Mouse (Mus musculus) adrenal gland, postnatal 4 days (tissue): ENCODE measurements around the gene Sugct. TPM values are rescaled to one million over a fixed set of nuclear protein-coding genes. Genes with fewer than 3 reads are reported as not detected.
"Not testable (repeated sequence)": the region's sequence is repeated elsewhere in the genome, so short reads cannot be mapped to it uniquely, and the experiment has no call there.

Experiments
- DNase-seq, 2 experiments: peaks; one replicate each; pipeline ENCODE4 v3.0.0; 2021 to 2022; ENCODE audit warnings: low spot score in 2 of 2, mixed read lengths in 2 of 2
- total RNA-seq, 2 experiments: library from RNA; stranded (reverse); gene quantifications; 2 replicates each; pipeline ENCODE4 v1.2.3; 2021

Sugct gene
- total RNA-seq, 2 experiments from 2014 or later: 9.5 to 11.7 TPM

DNA sequence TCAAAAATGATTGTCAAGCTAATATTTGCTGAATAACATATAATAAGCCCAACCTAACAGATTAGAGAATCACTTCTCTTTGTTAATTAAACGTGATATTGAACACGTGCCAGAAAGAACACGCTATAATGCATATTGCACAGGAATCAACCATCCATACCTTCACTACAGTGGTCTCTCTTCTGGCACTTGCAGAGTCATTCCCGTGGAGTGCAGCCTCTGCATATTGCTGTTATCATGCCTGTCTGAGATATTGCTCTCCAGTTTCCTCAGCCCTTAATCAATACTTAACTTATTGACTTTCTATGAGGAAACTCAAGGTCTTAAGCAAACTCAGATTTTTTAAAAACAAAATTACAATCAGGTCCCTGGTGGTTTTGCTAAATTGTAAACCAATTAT lies 761.8 kb downstream of the Sugct start:
- DNase-seq: no peak

DNA sequence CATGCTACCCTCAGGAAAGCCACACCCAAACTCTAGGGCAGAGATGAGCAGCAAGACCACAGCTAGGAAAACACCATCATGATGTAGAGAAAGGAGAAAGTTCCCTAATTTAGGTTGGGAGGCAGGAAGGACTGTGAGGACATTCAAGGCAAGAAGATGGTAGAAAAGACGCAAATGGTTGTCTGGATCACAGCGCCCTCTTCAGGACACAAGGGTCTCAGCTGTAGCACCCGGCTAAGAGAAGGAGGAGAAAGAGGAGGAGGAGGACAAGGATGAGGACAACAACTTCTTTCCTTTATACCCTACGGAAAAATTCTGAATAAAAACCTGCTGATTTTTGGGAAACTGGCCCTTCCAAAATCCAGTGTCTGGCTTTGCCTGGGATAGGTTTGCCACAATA lies 774.0 kb downstream of the Sugct start:
- DNase-seq: no peak

DNA sequence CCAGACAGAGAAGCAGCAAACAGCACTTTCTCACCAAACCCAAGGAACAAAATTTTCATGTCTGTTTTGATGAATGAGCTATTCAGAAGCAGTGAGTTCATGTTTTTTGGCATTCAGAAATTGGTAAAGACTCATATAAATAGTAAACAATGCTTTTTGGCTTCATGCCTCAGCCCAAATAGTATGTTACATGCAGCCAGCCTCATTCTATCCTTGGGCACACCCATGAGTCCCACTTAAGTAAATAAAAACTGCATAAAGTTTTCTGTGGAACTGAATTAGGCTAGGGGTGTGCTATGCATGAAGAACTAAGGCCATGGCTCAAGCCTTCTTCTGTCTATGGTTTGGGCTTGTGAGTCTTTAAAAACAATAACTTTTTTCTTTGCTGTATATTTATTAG lies 779.7 kb downstream of the Sugct start:
- DNase-seq: no peak

DNA sequence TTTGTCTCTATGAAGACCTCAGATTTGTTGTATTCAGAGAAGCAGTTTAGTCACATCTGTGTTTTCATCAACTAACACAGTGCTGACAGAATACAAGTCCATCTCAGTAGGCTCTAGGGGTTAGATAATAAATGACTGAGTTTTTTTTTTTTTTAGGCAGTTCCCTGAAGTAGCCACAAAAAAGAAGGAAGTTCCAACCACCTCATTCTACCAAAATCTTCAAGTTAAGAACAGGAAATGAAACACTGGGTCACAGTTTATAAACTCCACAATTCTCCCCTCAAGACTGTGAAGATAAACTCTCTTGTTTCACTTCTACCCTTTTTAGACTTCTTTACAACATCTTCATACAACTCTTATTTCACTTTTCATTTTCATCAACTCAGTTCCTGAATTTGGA lies 783.1 kb downstream of the Sugct start:
- no peak for DNase-seq

DNA sequence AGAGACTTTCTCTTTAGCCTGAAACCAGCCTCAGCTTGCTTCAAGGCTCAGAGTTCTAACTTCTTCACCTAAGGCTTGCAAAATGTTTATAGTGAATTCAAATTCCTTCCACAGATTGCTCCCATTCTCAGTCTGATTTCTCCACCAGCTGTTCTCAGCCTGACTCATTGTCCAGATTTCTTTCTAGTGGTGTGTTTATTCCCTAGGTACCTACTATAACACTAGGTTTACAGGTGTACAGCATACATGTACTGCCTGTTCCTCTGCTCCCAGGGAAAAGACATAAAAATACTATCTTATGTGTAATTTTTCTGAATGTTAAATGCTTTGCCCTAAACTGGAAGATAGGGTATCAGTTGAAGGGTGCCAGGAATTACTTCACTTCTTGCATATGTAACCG lies 788.4 kb downstream of the Sugct start:
- DNase-seq: no peak

DNA sequence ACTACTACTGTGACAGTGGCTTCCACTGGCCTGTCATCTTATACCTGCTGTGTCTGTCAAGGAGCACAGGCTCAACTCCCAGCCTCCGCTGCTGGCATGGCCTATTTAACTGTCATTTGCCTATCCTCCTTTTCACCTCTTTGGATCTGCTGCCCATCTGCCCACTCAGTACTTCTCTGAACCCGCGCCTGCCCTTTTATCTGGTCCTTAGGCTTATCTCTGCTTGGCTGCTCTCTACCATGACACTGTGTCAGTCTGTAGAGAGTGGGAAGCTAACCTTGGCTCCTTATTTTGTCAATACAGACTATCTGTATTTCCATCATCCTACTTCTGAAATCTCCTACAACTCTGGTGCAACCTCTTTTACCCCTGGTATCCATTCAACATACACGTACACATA lies 793.9 kb downstream of the Sugct start:
- DNase-seq: no peak

DNA sequence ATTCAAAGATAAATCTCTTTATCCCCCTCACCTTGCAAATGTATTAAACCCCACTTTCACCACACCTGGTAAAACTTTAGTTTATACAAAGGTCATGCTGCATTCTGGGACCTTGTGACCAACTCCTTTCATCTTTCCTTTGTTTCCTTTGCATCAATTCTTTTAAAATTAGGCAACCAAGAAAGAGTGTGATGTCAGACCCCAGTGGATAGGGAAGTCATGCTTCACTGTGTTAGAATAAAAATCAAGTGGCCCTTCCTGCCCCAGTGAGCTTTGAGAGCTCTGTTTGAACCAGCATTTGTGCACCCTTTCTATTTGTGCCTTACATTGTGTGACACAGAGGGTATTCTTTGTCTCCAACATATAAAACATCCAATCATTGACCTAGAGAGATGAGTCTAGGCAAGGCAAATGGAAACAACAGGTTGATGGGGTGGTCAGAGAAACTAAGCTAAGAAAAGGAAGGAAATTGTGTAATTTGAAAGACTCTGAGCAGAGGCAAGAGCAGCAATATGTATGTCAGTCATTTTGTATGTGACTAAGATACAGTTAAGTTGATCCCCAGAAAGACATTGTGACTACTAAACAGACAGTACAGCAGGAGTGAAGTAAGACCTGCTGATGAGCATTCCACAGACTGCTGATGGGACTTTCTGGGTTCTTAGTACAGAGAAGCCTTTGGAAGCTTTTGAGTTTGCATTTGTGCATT lies 797.1 kb downstream of the Sugct start:
- no peak for DNase-seq

DNA sequence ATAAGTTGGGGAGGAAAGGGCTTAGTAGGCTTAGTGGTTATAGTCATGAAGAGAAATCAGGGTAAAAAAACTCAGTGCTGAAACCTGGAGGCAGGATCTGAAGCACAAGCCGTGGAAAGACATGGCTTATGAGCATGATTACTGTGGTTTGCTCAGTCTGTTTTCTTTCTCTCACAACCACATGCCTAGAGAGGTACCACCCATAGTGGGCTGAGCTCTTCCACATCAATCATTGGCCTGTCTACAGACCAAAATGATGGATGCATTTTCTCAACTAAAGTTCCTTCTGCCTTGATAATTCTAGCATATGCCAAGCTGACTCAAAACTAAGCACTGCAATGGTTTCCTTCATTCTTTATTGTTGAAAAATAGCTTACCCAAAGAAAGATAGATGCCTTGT lies 817.3 kb downstream of the Sugct start:
- DNase-seq: no peak

DNA sequence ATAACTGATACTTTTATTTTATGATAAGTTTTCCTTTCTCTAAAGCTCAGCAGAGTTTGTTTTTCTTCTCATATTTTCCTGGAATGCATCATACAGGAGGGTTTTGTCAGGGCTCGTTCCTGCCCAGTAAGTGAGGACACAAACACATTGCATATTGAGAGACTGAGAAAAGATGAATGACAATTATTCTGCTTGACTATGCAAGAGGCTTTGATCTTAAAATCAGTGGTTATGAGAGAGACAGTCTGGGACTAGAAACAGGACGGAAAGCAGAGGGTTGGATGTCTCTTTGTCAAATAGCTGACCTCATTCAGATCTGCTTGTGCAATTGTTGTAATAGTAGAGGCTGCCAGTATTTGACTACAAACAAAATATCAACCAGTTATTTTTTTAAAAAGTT lies 835.4 kb downstream of the Sugct start:
- no peak for DNase-seq

DNA sequence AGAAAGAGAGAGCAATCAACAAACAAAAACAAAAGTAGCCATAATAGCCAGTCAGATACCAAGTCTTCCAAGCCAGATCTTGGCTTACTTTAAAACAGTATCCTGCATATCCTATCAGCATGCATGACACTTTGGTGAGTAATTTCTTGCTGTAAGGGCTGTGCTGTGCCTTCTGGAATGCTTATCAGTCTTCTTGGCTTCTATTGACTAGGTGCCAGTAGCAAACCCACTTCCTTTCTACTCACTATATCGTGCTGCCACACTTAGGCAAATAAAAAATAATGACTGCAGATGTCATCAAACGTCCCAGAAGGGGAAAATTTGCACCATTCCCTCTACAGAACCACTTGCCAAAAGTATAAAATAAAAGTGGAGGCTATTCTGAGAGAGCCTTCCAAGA lies 848.1 kb downstream of the Sugct start:
- DNase-seq: no peak

DNA sequence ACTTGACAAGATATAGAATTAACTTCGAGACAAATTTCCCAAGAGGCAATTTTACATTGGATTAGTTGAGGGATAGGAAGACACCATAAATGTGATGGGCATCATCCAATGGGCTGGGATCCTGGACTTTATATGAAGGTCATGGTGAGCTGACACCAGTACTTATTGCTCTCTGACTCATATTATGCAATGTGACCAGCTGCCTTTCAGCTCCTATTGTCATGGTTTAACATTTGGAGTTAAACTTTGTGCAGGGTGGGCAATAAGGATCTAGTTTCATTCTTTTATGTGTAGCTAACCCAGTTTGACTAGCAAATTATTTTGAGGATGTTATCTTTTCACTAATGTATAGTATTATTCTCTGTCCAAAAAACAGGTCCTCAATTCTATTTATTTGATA lies 854.4 kb downstream of the Sugct start:
- DNase-seq: no peak

DNA sequence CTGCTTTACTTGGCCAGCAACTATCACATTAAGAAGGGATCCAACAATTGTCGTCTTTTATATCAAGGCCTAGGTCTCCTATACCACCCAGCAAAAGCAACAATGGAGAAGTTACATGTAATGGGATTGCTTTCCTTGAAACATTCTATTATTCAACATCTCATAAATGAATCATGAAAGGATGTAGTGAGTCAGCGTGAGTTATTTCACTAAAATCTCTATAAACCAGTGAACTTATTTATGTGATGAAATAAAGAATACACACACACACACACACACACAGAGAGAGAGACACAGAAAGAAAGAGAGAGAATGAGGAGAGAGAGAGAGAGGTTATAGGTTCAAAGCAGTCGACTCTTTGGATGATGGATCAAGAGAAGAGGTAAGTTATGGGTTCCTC lies 856.9 kb downstream of the Sugct start:
- no peak for DNase-seq

DNA sequence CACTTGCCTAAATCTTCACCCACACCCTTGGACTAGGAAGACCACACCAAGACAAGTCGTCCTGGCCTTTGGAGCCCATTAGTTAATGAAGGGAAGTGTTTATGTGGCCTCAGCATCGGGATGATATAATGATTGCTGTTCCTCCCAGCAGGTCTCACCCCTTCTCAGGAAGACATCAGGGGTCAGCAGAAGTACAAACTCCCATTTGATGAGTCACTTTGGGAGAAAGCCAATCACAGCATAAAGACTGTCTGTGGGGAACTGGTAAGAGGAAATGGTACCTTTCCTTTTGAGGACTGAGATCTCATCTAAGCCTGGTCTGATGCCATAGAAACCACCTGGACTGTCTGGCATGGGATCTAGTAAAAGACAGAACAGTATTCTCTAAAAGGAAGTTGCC lies 860.2 kb downstream of the Sugct start:
- DNase-seq: no peak

DNA sequence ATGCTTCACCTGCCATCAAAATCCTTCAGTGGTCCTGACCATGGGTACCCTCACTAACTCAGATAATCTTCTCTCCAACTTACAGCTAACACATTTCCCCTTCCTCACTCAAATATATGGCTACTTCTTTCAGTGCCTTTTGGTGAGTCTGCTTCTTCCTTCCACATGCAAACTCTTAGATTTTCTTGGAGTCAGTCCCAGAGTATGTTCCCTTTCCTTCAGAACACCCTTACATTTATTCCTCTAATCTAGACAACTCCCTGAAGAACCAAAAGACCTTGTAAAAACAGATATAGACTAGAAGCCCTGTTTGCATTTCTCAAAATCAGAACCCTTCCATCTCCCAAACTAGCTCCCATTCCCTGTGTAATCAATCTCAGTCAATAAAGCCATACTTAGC lies 862.3 kb downstream of the Sugct start:
- no peak for DNase-seq

DNA sequence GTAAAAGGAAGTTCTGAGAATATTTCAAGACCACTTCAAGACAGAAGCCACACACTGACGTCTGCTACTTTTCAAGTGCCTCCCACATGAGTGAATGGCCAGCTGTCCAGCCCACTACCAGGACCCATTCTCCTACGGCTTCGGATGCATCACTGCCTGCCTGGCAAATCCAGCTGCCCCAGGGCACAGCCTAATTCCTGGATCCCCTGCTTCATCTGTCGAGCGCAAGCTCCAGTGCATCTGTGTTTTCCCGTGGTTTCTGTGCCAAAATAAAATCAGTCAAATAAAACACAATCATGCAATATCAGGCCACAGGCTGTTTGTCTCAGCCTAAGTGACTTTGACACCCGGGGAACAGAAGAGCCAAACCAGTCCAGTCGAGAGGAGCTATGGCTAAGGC lies 863.5 kb downstream of the Sugct start:
- no peak for DNase-seq

DNA sequence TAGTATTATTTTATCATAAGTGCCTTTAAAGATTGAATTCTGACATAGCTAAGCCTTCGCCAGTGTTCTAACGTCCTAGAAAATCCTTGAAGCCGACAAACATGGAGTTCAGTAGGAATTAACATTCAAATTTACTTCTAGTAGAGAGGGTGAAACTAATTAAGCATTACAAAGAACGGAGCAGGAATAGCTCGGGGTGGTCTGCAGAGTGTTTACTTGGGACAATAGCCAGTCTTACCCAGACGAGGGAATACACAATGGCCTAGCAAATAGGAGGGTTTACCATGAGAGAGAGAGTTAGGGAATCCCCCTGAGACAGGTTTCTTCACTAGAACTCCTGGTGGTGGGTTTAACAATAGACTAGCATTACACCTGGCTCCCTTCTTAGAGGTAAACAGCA lies 865.1 kb downstream of the Sugct start:
- not testable (repeated sequence) for DNase-seq

DNA sequence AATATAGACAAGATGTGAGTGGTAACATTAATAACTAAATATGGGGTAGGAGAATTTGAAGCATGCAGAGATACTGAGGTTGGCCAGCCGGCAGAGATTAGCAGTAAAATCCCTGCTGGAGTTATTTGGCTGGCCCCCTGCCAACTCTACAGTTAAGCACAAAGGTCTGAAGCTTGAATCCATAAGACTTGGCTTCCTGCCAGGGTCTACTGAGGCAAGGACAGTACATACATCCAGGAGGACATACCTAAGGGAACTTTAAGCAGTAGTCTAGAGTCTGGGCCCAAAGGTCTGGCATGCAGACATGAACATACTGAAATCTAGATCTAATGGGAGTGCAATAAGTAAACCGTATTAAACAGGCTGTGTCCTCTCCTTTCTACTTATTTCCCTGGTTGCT lies 865.8 kb downstream of the Sugct start:
- no peak for DNase-seq

DNA sequence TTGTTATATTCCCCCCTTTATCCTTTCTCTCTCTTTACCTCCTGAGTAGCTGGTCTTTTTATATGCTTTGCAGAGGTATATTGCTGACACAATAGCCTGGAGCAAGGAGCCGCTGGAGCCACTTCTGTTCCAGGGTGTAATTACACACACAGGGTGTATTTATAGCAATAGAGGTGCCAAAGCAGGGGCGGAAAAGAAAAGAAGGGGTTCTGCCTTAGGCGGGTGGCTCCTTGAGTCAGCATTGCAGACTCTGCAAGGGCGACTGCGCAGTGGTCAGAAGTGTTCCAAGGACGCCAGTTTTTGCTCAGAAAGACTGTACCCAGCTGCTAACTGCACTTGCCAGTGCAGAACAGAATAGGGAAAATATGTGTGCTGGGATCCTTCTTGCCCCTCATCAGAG lies 869.7 kb downstream of the Sugct start:
- DNase-seq: no peak

DNA sequence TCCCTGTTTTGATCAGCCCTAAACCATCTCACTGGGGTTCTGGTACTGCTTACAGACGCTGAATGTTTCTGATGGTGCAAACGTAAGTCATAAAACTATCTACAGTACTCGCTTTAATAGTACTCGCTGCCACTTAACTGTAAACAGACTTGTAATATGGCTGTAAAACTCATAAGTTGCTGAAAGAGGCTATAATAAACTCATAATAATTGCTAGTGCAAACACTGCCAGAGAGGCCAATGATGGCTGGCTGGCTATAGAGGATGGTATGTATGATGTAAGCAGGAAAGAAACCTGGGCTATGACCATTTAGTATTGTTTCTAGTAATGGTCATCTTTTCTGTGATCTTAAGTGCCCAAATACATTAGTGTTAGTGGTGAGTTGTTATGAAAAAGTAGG lies 873.6 kb downstream of the Sugct start:
- no peak for DNase-seq

DNA sequence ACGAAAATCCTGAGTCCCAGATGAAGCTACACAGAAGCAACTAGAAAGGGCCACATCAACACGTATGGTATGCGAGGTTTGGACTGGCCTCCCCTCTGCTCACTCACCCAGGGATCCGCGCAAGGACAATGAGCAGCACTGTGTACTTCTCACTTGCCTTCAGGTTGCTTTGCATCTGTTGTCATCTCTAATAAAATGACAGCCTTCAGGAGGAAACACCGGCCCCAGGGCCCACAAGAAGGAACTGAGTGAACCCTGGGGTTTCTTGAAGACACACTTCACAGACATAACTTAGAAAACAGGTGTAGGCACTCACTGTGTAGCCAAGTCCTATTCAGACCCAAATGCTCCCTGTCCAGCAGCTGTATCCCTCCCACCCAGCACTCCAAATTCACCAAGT lies 877.9 kb downstream of the Sugct start:
- no peak for DNase-seq

DNA sequence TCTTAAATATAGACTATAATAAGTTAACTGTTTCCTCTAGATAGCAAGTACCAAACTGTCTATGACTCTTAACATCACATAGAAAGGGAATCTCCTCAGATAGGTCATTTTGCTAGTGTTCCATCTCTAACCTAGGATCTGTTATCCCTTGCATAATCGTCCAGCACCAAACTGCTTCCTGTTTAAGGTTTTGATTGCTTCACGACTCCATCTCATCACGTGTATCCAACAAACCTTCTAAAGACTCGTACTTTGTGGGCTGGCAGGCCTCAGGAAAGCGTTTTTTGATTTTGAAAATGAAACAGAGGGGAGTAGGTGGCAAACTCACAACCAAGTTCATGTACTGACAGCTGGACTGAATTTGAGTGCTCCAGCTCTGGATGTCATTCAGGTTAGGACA lies 878.6 kb downstream of the Sugct start:
- DNase-seq: no peak

DNA sequence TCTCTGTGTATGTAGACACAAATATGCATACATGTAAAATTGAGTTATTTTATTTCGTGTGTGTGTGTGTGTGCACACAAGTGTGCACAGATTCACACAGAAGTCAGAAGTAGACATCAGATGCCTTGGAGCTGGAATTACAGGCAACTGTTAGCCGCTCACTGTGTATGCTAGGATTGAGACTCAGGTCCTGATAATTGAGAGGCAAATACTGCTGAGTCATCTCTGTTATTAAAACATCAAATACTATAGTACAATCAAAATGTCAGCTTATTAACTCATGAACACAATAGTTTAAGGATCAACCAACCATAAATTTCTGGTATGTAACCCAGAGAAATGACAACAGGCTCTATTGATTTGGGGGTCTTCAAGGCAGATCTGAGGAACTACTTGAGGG lies 883.1 kb downstream of the Sugct start:
- DNase-seq: no peak
